Mouse (Mus musculus) T-helper 17 cell (primary cell): Measurements from ENCODE around the gene Ntn5.

Experiments
- in situ Hi-C, 2 experiments: fragments of 300-600 bp; cut with MboI, MseI; formaldehyde crosslinking; loops; 1 replicate in 1 of 2; 2 replicates in 1 of 2; pipeline ENCODE4 v1.15.1; 2025; ENCODE audit warnings: high pct_unique_total_duplicates in 2 of 2

The Ntn5 gene

DNA sequence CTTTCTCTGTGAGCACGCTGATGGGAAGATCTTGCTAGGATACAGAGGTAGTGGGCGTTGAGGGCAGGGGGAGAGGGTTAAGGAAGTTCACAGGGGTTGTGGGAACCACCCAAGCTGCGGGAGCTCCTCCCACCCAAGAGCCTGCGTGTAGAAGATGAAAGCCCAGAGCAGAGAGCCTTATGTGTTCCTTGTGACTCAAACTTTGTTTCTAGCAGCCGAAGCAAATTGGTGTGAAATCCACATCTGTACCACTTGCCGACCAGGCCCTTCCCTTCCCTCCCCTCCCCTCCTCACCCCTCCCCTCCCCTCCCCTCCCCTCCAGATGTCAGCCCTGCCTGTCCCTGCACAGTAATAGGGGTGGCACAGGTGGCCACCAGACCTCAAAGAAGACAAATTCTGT is 11.3 kb downstream of the Ntn5 start:
- in situ Hi-C loops, result no loop called here

DNA sequence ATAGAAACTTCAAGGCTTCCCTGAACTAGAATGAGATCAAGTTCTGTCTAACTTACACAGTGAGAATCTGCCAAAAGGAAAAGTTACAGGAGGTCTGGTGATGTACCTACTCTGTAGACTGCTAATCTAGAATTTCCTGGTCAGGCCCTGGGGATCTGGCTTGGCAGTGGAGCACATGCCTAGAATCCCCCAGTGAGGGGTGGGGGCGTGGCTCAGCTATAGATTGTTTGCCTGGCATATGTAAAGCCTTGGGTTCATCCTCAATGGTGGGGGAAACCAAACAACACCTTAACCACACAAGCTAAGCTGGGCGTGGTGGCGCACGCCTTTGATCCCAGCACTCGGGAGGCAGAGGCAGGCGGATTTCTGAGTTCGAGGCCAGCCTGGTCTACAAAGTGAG is 14.1 kb downstream of the Ntn5 start:
- in situ Hi-C loops, result no loop called here

- in situ Hi-C loops, result no loop called here
These were observed 15.8 kb downstream of the Ntn5 start, which contains the start of gene Car11 for GRCm38 (mm10) chr7:45699523-45700141. Gene Car11 (plus strand): TSS chr7:45699843.

DNA sequence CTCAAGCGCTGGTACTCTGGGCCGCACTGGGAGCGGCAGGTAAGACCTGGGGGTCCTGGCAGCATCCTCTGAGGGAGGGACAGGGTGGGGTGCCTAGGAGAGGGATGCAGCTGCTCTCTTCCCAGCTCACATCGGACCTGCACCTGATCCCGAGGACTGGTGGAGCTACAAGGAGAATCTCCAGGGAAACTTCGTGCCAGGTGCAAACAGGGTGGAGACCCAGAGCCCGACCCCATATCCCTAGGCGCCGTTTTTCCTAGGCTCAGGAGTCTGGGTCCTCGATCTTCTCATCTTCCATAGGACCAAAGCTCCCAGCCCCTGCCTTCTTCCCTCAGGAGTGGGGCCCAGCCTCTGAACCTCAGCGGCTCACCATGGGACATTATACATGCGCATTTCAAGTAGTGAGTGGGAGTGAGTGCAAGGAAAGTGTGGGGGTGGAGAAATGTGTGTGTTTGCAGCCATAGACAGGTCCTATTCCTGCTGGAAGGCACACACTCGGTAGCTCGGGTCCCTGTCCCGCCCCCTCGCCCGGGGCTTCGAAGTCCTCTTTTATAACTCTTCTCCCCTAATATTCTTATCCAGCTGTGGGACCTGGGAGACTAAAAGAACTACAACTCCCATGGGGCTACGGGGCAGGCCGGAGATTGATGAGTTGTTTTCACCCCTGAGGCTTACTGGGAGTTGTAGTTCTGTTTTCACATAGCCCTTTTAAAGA is 16.6 kb downstream of the Ntn5 start:
- in situ Hi-C loops, result no loop called here

GRCm38 (mm10) chr7:45701072-45701471 is 17.2 kb downstream of the Ntn5 start:
- in situ Hi-C loops, result no loop called here

GRCm38 (mm10) chr7:45701607-45702006 is 17.8 kb downstream of the Ntn5 start:
- in situ Hi-C loops, result no loop called here

- in situ Hi-C loops, result no loop called here
These were observed 18.5 kb downstream of the Ntn5 start for GRCm38 (mm10) chr7:45702316-45702715.

GRCm38 (mm10) chr7:45702809-45703520 is 19.1 kb downstream of the Ntn5 start:
- in situ Hi-C loops, result no loop called here

DNA sequence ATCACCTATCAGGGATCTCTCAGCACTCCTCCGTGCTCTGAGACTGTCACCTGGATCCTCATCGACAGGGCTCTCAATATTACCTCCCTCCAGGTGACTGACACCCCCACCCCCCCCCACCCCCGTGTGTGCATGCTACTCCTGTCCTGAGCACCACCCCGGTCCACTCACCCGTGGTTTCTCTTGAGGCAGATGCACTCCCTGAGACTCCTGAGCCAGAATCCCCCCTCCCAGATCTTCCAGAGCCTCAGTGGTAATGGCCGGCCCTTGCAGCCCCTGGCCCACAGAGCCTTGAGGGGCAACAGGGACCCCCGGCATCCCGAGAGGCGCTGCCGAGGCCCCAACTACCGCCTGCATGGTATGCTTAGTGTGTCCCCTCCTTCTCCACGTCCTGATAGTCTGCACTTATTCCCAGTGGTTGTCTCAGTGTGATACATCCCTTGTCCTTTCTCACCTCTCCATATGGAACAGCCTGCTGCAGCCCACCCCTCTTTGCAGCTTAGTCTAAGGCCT is 19.8 kb downstream of the Ntn5 start:
- in situ Hi-C loops, result no loop called here

DNA sequence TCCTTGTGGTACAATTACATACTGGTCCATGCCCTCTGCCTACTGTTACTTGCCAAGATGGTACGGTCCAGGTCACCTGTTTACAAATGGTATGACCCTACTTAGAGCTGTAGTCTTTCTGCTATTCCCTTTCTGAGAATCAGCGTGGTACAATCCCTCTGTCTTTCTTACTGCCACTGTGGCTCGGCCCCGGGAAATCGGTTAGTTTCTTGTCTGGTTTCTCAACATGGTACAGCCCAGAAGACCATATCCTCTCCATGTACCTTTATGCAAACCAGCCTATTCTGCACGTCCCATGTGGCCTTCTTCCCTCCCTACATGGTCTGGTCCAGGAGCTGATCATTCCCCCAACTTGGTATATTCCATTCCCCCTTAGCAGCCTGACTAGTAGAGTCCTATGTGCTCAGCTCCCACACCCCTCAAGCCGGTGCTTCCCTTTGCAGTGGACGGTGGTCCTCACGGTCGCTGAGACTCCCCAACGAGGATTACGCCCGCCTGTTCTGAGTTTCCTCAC is 20.3 kb downstream of the Ntn5 start:
- in situ Hi-C loops, result no loop called here

- in situ Hi-C loops, result no loop called here
These were observed 21.1 kb downstream of the Ntn5 start, which contains the start of gene Dbp for GRCm38 (mm10) chr7:45704730-45705442. Gene Dbp (plus strand): TSS chr7:45705088.

DNA sequence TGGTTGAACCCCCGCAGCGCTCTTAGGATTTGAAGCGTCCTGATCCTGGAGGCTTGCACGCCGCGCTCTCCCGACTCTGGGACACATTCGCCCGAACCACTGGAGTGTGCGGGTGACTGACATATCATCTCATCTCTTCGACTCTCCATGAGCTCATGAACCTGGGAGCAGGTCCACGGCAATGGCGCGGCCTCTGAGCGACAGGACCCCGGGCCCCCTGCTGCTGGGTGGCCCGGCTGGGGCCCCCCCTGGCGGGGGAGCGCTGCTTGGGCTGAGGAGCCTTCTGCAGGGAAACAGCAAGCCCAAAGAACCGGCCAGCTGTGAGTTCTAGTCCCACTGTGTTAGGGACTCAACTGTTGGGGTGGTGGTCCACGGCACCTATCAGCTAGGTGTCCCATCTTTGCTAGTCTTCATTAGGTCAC is 21.6 kb downstream of the Ntn5 start:
- in situ Hi-C loops, result no loop called here

GRCm38 (mm10) chr7:45705873-45706281 is 22.1 kb downstream of the Ntn5 start:
- in situ Hi-C loops, result no loop called here

DNA sequence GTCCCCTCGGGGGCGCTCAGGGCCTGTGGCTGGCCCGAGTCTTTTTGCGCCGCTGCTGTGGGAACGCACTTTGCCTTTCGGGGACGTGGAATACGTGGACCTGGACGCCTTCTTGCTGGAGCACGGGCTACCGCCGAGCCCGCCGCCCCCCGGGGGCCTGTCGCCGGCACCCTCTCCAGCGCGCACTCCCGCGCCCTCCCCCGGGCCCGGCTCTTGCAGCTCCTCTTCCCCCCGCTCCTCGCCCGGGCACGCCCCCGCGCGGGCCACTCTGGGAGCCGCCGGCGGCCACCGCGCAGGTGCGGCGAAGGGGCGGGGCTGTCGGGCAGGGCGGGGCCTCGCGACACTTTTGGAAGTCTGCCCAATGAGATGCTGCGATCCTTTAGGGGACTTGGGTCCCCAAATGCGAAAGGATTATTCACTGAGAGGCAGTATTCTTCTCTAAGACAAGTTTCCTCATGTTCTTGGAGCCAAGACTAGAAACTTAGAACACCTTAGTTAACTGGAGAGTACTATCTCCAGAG is 23.0 kb downstream of the Ntn5 start:
- in situ Hi-C loops, result no loop called here

DNA sequence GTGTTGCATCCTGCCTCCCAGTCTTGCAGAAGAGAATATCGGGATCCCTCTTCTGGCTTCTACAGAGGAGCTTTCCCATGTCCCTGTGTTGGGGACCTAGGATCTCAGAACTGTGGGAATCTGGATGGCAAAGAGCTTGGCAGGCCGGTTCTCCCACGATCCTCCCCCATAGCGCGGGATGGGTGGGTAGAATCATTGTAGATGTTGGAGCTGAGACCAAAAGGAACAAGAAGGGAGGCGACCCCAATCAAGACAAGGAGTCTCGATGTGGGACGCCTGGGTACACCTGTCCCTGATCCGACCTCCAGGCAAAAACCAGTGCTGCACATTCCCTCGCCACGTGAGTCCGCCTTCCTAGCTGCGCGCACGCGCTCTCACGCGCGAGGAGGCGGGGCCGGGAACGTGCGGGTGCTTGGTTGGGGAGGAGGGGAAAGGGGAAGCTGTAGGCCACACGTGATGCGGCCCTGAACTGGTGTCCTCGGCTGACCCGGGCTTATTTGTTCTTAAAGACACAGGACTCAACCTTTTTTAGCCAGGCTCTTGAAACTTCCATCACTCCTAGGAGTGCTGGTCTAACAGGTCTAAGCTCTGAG is 23.6 kb downstream of the Ntn5 start:
- in situ Hi-C loops, result no loop called here

GRCm38 (mm10) chr7:45708221-45708761 is 24.5 kb downstream of the Ntn5 start:
- in situ Hi-C loops, result no loop called here

DNA sequence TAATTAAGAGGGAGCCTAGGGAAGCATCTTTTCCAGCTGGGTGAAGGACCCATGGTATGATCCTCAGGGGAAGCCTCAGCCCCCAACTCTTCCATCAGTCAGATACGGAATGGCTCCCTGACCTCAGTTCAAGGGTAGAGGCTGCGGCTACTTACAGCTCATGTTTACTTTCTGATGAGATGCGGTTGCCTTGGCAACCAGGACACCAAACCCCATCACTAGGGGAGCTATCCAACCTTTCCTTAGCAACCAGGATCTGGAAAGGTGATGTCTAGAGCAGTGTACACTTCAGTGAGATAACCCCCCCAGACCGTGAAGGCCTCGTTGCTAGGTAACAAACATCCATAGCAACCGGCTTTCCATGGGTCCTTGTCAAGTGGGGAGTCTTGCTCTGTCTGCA is 25.2 kb downstream of the Ntn5 start:
- in situ Hi-C loops, result no loop called here

DNA sequence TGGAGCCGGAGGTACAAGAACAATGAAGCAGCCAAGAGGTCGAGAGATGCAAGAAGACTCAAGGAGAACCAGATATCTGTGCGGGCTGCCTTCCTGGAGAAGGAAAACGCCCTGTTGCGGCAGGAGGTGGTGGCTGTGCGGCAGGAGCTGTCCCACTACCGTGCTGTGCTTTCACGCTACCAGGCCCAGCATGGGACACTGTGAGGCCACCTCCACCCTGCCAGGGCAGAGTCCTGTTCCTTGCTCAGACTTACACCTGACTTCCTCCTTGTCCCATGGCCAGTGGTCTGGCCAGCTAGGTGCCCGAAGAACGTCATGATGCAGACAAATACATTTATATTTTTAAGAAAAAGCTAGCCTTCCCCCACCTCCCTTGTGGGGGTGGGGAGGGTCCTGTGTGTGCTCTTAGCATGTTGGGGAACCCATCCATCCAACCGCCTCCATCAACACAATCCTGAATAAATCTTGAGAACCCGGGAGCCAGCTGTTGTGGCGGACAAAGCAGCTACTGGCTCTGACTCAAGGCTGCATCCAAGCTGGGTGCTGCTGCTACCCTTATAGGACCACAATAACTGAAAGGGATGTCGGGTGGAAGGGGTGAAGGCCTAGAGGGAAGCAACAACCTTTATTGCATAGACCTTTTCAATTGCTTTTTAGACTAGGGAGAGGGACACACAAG is 26.0 kb downstream of the Ntn5 start:
- in situ Hi-C loops, result no loop called here

GRCm38 (mm10) chr7:45710477-45711191 is 26.8 kb downstream of the Ntn5 start:
- in situ Hi-C loops, result no loop called here
